Mouse (Mus musculus) embryo, embryonic 10 days (tissue): ENCODE measurements around the gene Arrdc4.

Experiments used
- DNase-seq: peaks from one replicate; pipeline ENCODE4 v3.0.0-alpha.2; 2015; ENCODE audit warnings: low spot score

Gene Arrdc4

DNA sequence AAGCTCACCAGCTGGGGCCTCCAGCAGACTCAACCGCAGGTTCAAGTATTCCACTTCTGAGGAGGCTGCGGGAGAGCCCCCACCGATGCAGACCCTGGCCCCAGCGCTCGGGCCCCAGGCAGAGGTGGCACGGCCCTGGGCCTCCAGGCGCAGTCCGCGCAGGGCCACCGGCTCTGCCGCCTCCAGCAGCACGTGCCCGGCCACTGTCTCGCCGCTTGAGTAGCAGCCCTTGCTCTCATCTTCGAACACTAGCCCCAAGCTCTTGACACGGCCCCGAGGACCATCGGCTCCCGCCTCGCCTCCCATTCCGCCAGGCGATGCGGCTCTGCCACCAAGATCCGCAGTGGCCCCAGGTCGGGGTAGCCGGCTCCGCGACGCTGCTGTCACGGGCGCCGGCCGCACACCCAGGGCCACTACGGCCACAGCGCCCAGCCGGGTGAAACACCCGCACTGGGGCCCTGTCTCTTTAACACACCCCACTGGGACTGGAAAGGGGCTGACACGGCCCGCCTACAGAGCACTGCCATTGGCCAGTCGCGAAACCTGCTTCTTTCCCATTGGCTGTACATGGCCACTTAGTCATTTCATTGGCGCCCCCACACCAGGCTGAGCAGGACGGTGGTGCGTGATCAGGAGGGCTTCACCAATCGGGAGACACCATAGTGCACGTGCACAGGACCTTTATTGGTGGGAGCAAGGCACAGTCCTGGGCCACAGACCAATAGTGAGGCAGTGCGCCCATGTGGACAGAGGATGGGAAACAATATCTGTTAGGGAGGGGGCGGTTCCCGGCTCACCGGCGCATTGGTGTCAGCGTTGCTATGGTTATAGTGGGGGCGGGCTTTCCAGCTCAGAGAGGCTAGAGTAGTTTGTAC lies at the start of gene Arrdc4:
TSS of gene Arrdc4 (minus strand) at position 481 of the 875 bp plus-strand sequence.
- DNase-seq, result peak; percentile 99

DNA sequence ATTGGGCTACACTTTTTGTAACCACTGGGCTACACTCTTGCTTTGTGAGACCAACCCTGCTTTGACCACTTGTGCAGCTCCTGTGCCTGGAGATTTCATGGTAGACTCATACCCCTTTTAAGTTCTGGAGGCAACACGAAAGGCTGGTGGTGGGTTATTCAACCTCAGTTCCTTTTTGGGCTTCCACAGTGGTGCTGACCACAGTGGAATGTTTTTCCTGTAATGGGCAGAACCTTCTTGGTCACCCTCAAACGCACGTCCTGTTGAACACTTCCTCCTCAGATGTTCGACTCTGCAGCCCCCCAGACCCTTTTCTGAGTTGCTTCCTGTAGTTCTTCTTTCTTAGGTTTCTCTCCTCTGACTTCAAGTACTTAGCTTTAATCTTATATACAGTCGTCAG lies 46.5 kb upstream of the Arrdc4 start:
- no peak for DNase-seq

DNA sequence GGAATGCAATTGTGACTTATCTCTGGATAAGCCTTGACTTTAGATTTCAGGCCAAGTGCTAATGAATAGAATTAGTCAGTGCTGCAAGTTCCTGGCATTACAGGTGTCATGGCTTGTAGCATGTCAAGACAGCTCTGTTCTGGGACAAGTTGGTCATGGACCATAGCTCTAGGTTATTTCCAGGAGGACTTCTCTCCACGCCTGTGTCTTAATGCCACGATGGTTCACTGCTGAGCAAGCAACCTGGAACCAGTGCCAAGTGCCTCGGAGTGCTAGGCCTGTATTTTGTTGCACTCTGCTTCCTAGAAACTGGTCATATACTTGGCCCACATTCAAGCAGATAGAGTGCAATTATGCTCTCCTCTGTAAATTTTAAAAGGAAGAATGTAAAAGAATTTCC lies 39.7 kb upstream of the Arrdc4 start:
- DNase-seq, result no peak

DNA sequence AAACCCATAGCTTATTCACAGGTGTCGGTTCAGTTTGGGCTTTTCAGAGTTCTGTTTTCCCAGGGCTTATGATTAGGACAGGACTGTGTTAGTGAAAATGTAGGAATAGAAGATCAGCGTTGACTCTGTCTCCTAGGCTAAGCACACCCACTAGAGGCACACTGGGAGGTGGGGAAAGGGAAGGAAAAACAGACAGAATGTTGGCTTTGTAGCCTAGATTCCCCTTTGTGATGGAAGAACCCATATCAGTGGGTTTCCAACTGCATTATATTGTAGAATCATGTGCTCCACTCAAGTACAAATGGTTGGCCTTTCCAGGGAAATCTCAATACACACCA lies 22.7 kb upstream of the Arrdc4 start:
- DNase-seq, result no peak

DNA sequence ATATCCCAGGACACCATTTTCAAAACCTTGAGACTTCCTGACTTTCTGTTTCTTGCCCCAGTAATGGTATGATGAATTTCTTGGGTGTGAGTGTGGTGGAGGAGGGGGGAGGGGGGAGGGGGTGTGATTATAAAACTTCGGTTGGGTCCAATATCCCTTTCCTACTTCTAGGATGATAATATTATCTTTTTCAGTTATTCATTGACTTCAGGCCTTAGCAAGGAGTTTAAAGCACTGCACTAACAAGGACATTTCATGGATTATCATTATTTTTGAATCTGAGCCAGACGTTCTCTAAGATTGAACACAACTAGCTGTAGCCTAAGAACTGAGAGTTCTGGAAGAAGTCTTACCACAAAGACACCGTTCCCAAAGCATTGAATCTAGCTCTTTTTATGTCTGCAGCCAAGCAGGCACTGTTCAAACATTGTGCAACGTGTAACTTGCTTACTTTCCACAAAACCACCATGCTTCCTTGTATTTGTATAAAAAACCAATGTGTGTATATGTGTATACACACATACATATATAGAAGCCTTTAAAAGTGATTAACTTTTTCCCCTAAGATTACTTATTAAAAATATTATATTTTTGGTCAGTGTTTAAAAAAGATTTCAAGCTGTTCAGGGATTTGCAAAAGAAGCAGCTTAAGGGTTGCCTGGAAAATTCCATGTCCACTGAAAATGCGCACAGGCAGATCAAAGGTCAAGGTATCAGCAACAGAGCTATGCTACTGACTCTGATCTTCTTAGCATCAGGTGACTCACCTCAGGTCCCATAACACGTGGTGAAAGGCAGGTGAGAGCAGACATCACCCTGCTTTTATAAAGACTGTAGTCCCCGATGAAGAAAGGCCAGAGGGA lies 22.1 kb upstream of the Arrdc4 start:
- DNase-seq, result no peak

DNA sequence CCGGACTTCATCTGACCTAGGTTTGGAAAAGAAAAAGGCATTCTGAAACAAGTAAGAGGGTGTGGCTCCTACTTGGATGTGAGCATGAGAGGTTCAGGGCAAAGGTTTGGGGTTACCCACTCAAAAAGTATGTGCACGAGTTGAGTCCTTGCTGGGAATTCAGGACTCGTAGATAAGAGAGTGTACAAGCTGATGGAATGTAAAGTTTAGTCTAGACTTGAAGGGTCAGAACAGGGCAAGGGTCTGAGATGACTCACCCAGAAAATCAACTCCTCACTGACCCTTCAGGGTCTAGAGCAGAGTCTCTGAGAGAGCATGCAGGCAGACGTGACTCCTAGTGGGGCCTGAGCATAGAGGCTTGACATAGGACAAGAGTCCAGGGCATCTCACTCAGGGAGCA lies 16.9 kb upstream of the Arrdc4 start:
- no peak for DNase-seq

DNA sequence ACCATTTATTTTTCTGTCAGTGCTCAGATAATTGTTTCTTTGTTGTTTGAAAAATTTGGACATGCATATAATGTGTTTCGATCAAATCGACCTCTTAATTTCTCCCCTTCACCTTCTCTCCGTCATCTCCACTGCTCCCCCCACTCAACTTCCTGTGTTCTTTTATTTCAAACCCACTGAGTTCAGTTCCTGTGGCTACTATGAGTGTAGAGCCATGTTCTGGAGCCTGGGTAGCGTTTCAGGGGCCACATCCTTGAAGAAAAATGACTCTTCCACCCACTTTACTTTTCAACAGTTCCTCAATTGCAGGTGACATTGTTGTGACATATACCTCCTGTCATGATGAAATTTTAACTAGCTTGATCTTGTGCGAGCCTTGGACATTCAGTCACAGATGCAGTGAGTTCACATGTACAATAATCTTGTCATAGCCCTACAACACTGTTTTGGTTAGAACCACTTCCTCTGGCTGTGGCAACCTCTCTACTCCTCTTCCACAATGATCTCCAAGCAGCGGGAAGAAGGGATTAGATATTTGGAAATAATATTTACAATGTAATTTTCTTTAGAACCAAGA lies 10.2 kb upstream of the Arrdc4 start:
- no peak for DNase-seq

DNA sequence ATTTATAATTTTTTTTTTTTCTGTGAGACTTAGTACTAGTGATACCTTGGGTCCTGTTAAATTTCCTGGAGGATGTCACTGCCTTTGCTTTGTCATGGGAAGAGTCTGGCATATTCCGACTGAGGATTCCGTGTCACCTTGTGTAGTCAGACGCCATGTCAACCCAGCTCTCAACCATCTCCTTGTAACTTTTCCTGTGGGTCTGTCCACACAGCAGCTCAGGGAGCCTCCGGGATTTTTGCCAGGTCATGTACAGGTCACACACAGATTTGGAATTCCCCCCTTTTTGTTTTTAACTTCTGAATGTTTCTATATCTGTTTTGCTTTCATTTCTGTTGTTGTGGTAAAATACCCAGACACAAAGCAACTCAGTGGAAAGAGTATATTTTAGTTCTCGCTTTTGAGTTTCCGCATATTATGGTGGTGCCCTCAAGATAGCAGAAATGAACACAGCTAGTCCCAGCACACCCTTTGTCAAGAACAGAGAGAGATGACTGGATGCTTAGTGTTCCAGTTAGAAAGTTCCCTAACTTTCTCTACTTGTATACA lies 7.7 kb upstream of the Arrdc4 start:
- DNase-seq, result no peak

DNA sequence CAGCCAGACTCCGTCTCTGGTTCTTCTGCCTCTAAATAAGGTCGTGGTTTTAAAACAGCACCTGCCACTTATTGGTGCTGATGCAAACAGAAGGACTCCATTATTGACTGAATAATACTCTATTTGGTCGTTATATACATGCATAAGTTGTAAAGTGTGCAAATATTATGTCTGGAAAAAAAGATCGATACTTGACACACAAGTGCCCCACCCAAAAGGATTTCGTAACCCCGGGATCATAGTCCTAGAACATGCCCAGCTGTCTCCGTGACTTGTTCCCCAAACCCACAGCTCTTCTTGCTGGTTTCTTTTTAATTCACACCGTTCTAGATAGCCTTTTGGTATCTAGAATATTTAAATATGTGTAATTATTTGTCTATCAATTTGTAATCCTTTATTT lies 878 bp upstream of the Arrdc4 start:
- no peak for DNase-seq

DNA sequence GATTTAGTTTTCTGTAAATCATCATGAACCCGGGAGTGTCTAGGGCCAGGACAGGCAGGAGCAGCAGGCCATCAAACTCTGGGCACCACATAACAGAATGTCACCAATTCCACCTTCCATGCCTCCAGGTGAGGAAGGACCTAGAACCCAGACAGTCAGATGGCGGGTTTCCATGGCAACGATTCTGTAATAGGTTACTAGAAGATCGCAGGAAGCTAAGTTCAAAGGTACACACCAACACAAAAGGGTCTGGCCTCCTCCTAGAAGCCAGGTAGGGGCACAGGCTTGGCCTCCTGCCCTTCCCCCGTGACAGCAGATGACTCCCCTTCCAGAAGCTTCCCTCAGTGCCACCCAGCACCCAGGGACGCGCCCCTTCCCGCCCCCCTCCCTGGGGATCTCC lies 680 bp downstream of the Arrdc4 start:
- DNase-seq, result peak; percentile 54

DNA sequence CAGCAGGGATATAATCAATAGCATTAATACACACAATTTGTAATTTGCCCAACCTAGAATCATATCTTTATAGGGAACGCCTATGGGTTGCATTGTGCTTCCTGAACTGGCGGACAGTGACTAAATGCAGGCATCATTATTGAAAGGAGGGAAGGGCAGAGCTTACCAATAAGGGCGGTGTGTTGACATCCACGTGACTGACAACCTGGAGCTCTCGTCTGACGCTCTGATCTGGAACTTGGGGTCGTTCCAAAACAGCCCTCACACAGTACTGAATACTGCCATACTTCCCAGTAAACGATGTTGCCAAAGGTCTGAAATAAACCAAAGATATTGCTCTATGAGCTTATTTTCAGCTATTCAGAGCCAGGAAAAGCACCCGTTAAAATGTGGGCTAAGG lies 4.4 kb downstream of the Arrdc4 start:
- no peak for DNase-seq

DNA sequence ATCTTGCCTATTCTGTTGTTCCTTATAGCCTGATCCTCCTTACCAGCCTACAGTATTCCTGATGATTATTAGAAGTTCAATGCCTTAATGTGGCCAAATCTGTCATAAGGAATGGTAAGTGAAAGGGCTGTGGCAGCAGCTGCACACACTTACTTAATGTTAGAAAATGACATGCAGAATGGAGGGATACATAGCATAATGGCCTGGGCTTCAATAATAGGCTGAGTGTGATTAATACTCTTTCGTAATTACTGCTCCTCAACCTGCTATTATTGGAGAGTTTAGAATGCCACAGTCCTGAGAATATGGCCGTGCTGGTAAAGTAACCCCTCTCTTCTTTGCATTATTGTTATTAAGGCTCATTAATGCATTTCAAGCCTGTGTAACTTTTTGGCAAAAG lies 4.8 kb downstream of the Arrdc4 start:
- DNase-seq, result no peak

DNA sequence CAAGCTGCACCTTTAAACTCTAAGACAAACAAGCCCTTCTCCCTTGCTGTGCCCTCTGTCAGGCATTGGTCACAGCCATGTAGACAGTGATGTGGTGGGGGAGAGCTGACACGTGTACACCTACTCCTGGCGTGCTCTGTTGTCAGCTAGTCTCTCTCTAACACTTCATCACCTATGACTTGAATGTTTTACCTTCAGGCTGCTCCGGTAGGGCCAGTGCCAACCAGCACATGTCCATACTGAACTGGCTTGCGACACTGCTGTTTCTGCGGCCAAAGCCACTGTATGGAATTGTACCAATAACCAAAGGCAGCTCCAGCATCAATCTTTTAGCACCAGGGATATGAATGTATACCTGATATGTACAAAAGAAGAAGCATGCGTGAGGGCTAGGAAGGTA lies 8.3 kb downstream of the Arrdc4 start:
- no peak for DNase-seq

DNA sequence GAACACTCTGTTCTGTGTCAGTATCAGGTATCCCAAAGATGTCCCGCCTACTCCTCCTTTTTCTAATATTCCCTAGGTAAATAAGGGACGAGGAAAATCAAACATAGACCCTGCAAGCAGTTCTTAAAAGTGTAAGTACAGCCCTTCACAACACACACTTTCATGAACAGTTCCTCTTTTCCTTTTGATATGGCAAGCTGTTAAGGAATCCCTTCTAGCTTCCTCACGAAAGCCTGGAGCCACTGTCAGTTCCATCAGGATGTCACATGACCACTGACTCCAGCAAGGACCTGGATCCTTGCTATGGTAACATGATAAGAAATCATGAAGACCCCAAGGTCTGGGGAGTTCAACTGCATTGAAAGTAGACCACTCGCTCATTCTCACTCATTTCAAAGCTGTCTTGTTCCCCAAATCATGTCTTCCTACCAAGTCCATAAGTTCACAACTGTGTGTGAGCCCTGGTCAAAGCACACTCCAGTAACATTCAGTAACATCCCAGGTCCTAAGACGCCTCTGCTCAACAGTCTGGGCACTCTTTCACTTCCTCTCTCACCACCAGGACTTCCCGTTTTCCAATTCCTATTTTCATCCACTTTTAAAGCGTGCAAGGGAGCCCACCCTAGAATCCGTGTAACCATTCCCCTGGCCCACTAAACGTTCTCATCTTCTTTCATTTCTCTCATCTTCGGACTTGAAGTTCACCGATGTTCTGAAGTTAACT lies 10.2 kb downstream of the Arrdc4 start:
- DNase-seq, result no peak

DNA sequence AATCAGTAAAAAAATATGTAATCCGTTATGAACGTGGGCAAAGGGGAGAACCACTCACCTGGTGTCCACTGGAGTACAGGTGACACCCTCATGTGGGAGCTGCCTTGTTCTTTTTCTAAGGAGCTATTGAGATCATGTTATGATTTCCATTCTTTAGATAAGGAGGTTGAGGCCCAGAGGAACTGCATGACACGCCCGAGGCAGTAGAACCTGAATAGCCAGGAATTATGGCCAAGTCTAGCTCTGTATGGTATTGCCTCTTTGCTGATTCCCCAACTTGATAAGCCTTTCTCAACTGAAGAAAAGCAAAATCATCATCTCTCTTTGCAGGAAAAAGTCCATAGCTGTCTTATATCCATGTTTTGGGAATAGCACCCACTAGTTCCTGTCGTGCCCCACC lies 22.7 kb downstream of the Arrdc4 start:
- no peak for DNase-seq

DNA sequence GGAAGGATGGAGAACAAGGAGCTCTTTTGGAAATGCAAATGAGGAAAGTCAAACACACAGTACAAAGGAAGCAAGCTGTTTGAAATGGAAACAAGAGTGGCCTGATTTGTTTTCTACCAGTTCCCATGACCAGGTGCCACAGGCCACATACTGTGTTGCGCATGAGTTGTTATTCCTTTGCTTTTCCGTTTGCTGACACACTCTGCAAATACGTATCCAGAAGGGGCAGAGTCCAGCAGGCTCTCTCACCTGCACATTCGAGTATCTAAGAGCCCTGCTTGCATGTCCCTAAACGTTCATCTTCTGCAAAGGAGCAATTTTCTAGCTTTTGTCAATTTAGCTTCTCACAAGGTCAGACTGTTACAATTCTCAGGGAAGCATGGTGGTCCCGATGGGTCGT lies 24.3 kb downstream of the Arrdc4 start:
- no peak for DNase-seq

DNA sequence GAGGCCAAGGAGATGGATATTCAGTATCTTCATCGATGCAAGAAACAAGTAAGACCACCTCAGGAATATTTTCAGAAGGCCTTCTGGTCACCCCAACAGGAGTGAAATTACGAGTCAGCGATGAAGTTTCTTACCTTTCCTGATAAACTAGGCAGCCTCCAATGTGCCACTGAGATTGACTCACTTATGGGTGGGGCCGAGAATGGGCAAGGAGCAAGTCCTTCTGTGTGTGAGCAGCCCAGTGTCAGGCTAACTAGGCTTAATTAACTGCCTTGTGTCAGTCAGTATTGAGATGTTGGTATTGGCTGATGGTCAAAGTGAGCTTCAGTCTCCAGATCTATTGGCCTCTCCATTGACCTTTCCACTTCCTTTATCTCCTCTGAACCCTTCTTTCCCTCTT lies 27.5 kb downstream of the Arrdc4 start:
- no peak for DNase-seq

DNA sequence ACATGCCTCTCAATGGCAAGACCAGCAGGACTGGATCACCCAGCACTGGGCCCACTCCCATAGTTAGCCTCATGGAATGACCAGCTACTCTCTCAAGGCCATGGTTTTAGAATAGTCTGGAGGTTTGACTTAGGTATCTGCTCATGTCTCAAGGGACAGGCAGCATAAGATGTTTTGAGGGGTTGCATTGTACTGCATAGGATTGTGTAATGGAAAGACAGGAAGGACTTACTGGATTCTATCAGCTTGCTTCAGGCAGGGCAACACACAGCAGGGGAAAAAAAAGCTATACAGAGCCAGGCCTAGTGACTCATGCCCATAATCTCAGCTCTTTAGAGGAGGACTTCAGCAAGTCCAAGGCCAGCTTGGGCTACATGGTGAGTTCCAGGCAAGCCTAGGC lies 31.1 kb downstream of the Arrdc4 start:
- no peak for DNase-seq

DNA sequence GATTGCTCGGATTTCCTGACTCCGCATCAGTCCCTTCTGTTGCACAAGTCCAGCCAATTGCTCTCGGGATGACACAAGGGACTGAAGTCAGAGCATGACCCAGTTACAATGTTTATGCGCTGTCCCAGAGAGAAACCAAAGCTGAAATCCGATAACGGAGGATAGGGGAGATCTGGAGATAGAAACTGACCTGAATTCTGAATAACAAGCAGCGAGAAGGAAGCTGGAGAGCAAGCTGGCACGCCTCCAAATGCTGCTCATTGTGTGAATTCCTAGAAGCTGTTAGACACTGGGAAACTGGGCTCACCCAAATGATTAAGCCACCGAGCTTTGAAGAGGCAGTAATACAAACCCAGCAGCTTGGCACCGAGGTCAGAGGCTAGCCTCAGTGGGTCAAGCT lies 31.5 kb downstream of the Arrdc4 start:
- no peak for DNase-seq

DNA sequence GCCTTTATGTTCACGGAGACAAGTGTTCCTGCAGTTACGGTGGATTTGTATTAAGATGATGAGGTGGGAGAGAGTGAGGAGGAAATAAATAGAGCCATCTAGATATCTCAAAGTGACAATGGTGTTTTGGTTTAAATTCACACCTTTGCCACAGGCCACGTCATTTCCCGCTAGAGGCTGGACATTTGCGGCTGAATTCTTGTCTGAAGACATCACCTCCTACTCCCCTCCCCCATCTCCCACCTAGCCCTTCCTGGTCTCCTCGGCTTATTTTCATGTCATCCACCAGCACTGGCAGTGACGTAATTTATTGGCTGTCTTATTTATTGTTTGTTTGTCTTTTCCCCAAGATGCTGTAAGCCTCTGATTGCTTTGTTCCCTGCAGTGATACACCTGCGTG lies 32.1 kb downstream of the Arrdc4 start:
- DNase-seq, result no peak

DNA sequence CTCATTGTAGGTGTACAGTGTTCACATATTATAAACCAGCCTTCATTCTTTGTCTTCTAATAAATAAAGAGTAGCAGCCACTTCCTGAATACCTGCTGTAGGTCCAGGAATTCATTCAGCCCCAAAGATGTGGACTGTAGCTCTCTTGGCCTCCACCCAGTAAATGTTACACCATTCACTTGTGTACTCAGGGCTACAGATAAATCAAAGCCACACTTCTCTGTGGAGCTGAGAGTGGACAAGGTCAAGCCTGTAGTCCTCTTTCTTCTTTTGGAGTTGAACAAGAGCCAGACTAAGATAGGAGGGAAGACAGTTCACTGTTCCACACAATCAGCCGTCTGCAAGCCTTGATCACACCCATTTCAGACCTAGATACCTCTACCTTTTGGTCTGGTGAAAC lies 36.1 kb downstream of the Arrdc4 start:
- DNase-seq, result no peak

DNA sequence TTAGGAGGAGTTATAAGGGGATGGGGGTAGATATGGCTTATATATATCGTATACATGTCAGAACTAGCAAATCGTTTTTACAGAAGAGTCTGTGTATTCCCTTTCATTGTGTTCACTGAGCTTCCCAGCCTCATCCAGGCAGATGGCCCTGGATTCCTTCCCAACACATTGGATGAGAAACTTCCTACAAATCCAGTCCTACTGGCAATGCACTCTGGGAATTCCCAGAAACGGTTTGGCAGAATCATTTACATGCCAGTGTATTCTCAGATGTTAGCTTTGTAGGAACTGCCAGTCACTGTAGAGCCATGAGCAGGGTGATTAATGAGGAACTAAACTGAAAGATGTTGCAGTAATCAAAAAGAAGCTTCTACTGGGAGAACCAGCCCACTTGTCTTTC lies 36.6 kb downstream of the Arrdc4 start:
- no peak for DNase-seq
